Mouse (Mus musculus): ENCODE data around the gene Add3.

Gene Add3

GRCm38 (mm10) chr19:53166367-53166766 lies 26.1 kb downstream of the Add3 start:
- DNase-seq (ENCODE audit: low spot score), result no peak

- DNase-seq (ENCODE audit: low spot score), result no peak
These were observed 28.3 kb downstream of the Add3 start for GRCm38 (mm10) chr19:53168576-53168975.

GRCm38 (mm10) chr19:53170651-53171050 lies 30.4 kb downstream of the Add3 start:
- DNase-seq (ENCODE audit: low spot score), result no peak

DNA sequence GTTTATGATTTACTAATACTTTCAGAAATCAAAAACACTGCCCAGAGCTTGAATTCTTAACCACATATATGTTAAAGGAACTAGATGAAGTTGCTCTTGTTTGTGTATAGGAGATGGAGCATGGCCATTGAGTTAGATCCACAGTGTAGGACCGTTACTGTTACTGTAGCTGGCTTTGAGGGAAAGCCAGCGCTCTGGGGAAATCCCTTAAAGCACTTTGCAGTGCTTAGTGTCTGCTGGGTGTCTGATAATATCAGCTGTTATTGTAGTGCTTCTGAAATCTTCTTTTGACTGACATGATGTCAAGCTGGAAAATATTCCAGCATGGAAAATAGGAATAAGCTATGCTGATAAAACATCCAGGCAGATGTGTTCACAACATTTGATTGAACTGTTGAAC lies 33.8 kb downstream of the Add3 start:
- DNase-seq (ENCODE audit: low spot score), result no peak

DNA sequence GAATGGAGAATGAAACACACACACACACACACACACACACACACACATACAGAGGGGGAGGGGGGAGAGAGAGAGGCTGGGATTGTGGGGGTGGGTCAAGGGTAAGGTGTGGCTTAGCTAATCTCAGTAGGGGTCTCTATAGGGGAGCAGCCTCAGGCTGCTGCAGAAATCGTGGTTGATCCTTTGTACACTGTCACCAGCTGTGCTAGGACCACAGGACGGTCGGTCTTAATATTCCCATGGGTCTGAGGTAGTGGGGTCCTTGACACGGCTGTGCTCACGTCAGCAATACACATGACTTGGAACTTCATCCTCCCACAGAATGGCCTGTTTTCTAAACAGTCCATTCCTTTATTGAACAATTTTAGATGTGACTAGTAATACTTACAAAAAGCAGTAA lies 35.3 kb downstream of the Add3 start:
- no peak for DNase-seq (ENCODE audit: low spot score)

DNA sequence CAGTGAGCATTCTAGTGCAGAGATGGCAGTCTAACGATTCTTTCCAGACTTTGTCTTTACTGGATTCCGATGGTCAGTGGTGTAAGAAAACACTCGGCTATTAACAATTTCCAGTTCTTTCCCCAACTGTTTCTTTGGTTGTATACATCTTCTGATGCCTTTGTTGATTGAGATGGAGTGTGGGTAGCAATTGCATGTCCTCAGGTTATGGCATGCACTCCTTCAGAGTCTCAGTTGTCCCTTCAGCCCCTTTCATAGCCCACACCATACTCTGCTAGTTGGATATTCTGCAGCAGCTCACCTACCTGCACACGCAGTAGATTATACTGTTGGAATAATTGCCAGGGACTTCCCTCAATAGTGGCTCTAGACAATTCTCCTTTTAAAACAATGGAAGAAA lies 36.3 kb downstream of the Add3 start:
- DNase-seq (ENCODE audit: low spot score), result no peak

- DNase-seq (ENCODE audit: low spot score), result no peak
These were observed 38.6 kb downstream of the Add3 start for GRCm38 (mm10) chr19:53178611-53179528.

DNA sequence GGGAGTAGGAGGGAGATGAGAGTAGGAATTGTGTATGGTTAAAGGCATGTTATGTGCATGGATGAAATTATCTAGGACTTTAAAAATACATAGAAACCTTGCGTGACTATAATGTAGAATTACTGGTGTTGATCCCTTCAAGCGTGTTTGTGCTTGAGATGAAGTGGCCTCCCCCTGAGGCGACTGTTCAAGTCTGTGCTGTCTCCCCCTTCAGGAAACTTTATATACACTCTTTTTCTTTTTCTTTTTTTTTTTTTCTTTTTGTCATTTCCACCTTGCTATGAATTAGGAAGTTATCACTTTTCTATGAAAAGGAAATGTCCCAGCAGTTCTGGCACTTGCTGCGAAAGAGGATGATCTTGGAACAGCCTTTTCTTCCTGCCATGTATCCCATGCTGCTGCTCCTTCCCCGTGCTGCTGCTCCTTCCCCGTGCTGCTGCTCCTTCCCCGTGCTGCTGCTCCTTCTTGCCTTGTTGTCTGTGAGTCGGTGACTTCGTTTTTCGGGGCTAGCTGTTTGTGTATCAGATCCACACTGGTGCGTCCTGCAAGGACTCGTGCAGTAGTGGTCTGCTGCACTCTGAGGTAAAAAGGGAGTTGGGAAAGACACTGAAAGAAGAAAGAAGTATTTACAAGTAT lies 40.0 kb downstream of the Add3 start:
- DNase-seq (ENCODE audit: low spot score), result no peak

- no peak for DNase-seq (ENCODE audit: low spot score)
These were observed 41.0 kb downstream of the Add3 start for GRCm38 (mm10) chr19:53181003-53181861.

DNA sequence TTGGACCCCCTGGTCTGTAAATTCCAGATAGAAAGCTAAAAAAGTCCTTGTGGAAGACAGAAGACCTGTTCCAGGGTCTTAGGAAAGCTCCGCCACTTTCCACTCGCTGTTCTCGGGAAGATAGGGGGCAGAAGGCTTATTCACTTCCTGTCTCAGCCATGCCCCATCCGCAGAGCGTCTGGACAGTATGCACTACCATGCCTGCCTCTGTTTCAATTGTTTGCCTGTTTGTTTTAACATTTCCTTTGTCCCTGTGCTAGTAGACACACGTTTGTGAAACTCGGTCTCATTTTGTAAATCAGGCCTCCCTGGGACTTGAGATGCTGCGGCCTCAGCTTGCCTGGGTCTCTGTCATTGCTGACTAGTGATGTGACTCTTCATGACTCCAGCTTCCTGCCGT lies 43.4 kb downstream of the Add3 start:
- DNase-seq (ENCODE audit: low spot score), result no peak

DNA sequence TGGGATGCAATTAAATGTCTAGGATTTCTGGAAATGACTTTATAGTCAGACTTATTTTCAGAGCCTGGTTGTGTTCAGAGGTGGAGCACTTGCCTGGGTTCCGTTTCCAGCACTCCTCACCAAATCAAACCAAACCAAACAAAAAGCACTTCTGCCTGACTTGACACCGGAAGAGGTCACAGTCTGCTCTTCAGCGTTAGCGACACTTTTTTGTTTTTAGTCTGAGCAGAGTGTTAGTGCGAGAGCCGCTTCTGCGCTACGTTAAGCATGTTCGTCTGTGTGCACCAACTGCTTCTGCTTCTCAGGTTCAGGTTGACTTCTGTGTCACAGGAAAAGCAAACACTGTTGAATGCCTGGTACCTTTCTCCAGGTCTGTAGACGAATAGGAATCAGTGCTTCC lies 44.0 kb downstream of the Add3 start:
- DNase-seq (ENCODE audit: low spot score), result no peak

GRCm38 (mm10) chr19:53184911-53185310 lies 44.7 kb downstream of the Add3 start:
- no peak for DNase-seq (ENCODE audit: low spot score)

DNA sequence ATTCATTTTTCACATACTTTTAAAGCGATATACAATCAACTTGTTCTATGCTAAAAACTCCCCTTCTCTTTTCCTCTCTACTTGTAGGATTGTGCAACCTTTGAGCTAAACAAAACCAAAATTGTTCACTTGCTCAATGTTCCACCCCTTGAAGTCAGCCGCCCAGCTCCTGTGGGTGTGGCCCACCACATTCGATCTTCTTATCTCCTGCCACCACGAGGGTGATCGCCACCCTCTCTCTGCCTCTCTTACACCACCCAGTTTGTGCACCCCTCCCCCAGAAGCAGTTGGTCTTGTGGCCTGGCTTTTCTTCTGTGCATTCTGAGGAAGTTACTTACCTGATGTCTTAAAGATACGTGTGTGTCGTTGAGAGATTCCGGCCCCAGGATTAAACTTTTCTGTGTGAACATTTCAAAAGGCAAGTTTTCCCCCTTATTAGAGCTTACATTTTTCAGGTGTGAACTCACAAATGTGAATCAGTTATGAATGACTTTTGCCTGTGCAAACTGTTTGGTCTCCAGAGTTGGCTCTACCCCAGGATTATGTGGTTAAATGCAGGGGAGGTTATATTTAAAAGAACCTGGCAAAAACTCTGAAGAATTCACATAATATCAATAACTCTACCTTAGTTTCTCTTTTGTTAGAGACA lies 45.4 kb downstream of the Add3 start:
- DNase-seq (ENCODE audit: low spot score), result no peak

GRCm38 (mm10) chr19:53186456-53186855 lies 46.2 kb downstream of the Add3 start:
- DNase-seq (ENCODE audit: low spot score), result no peak

DNA sequence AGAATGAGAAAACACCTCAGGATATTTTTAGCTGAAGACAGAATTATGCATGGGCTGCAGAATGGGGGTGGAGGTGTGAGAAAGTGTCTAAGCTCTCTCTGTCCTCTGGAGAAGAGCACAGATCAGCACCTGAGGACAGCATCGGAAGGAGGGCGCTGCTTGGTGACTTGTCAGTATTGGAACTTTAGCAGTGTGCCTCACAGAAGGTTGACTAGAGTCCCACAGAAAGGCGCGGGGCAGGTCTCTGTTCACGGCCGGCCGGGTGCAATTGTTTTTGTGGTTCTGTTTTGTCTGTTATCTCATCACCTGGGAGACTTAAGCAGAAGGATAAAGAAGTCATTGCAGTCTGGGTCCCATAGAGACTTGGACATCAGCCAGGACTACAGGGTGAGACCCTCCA lies 47.3 kb downstream of the Add3 start:
- no peak for DNase-seq (ENCODE audit: low spot score)

DNA sequence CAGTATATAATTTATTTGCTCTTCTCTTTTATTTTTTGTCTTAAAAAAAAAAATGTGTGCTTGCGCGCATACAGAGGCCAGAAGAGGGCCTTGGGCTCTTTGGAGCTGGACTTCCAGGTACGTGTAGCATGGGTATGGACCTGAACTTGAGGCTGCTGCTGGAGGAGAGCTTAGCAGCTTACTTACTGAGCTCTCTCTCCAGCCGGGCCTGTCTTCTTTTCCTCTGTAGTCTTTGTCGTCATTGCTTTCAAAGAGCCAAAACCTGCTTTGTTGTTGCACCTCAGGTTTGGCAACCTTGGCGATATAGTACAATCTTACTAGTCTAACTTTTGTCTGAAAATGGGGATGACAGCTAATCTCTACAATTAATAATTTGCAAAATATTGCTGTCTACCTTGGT lies 47.9 kb downstream of the Add3 start:
- DNase-seq (ENCODE audit: low spot score), result no peak

DNA sequence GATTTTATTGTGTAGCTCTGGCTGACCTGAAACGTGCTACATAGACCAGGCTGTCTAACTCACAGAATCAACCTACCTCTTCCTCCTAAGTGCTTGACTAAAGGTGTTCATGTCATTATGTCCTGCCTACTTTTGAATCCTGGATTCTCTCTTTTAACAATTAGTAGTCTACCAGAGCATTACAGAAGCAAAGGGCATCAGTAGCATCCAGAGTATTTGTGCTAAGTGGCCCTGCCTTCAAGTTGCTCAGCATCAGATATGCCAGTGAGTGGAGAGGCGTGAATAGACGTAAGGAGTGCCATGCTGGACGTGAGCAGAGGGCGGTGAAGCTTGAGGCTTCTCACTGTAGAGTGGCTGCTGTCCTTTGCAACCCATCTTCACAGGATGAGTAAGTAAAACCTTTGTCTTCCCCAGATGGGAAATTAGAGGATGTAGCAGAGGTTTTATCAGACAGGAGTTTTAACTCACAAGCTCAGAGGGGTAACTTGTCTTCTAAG lies 48.5 kb downstream of the Add3 start:
- DNase-seq (ENCODE audit: low spot score), result no peak

DNA sequence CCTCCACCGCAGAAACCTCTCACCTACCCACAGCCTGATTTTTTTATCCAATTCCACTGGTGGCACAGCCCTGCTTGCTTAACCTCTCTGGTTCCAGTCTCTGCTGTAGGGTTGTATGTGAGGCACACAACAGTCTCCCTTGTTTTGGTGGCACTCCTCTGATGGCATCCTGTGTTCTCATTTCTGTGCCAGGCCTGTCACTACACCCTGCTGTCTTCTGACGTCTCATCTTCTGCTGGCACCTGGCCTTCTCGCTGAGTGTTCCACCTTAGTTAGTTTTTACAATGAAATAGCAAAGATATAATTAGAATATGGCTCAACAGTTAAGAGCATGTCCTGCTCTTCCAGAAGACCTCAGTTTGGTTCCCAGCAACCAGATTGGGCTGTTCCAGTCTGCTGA lies 49.5 kb downstream of the Add3 start:
- DNase-seq (ENCODE audit: low spot score), result no peak

DNA sequence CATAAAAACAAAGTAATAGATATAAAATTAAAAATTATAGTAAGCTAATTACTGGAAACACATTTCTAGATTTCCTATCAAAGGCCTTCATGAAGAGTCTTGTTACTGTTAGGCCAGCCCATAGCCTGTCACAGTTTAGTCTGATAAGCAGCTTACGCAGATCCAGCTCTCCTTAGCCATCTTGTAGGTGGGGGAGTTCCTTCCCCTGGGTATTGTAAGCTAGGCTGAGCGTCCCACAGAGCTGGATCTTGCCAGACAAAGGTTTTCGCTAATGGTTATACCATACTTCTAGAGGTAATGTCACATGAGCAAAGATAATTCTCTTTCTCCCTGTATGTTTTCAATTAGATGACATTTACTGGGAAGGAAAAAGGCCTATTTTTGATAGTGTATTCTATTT lies 50.0 kb downstream of the Add3 start:
- DNase-seq (ENCODE audit: low spot score), result no peak

GRCm38 (mm10) chr19:53191867-53192487 lies 51.7 kb downstream of the Add3 start:
- no peak for DNase-seq (ENCODE audit: low spot score)

- DNase-seq (ENCODE audit: low spot score), result no peak
These were observed 52.9 kb downstream of the Add3 start for GRCm38 (mm10) chr19:53193190-53193589.

All from testis, postnatal 14 days (tissue).